Mouse (Mus musculus): ENCODE results near the gene Esf1. TPM values are rescaled to one million over a fixed set of nuclear protein-coding genes. Genes with fewer than 3 reads are reported as not detected.
"Not testable (repeated sequence)": the region's sequence is repeated elsewhere in the genome, so short reads cannot be mapped to it uniquely, and the experiment has no call there.

Gene Esf1
- polyA plus RNA-seq (2014; fragmentation: Nextera tagmentation; extraction: Ambion mirVana), result 27.3 and 31.4 TPM in 2 replicates

DNA sequence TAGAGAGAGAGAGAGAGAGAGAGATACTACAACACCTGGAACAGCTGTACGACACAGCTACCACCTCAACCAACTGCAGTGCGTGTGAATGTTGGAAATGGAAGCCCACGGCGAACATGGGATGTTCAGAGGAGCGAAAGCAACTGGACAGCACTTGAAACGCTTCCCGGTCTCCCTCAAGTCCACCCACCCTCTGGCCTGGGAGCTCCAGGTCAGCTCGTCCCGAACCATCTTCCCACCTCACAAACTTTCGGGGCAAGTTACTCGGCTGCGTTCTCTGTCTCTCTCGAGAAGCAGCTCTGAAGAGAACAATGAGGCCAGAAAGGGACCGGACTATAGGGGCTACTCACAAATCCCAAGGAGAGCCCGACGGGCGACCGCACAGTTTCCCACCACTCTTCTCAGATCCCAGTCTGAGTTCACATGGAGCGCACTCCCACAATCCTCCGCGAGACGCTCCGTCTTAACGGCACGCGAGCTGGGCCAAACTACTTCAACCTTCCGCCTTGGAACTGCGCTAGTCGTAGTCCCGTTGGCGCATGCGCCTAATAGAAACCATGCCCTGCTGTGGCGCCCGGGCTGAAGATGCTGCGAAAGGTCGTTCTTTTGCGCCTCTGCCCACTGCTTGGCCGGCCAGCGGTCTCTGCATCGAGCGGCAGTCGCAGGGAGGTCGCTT is at the start of gene Esf1, which contains the start of gene Ndufaf5:
Esf1 (minus strand) TSS at position 438 of the 676 bp plus-strand sequence.
Ndufaf5 (plus strand) TSS at position 523 of the 676 bp plus-strand sequence.
- peak; percentile 97 for ATAC-seq (ENCODE audit: insufficient number of reproducible peaks, insufficient read depth, low FRiP score, low read depth)
- WGBS, result under 1% methylated on average over 43 of the region's 43 CpGs

DNA sequence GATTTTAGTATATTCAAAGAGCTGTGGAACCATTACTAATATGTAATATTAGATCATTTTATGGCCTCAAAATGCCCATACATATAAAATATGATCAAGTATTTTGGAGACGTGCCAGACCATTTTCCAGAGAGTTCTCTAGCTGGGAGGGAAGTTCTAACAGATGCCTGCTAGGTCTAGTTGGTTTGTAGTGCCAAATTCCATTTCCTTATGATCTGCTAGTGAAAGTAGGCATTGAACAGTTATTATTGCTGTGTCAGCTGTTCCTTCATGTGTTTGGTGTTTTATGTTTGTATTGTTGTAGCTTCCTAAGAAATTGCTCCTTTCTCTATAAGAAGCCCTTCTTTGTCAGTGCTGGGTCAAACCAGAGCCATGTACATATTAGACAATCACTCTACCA is 45.6 kb upstream of the Esf1 start:
- H3K4me3 ChIP-seq (ENCODE audit: low read depth, low read length), result no peak overlapping the region
- no peaks in the 10 kb centered on the region for H3K9me3 ChIP-seq (ENCODE audit: control insufficient read depth, low read depth, low read length)
- no peak overlapping the region for H3K27ac ChIP-seq (ENCODE audit: low read length)
- H3K4me1 ChIP-seq (ENCODE audit: control insufficient read depth, insufficient read depth, low read length), result no peaks in the 10 kb centered on the region
- ATAC-seq (ENCODE audit: insufficient number of reproducible peaks, insufficient read depth, low FRiP score, low read depth), result no peak
- 76% methylated on average over 1 of the region's 1 CpGs for WGBS
- no peak overlapping the region for H3K9ac ChIP-seq (replicated peaks; ENCODE audit: low read depth, low read length)
- no peak overlapping the region for H3K4me2 ChIP-seq (replicated peaks; ENCODE audit: low read depth, low read length)
- H3K27me3 ChIP-seq (ENCODE audit: control insufficient read depth, insufficient read depth, low read length), result no peaks in the 10 kb centered on the region
- H3K36me3 ChIP-seq (ENCODE audit: control insufficient read depth, insufficient read depth, low read length), result no peaks in the 10 kb centered on the region

More for the DNA sequence above, at the start of gene Esf1, which contains the start of gene Ndufaf5:
- H3K9me3 ChIP-seq (ENCODE audit: control insufficient read depth, low read depth, low read length), result no peaks in the 10 kb centered on the region
- H3K4me3 ChIP-seq (ENCODE audit: low read depth, low read length), result peak within 1 kb of the TSS; percentile 79
- H3K27ac ChIP-seq (ENCODE audit: low read length), result peak within 1 kb of the TSS; percentile 78
- peak within 1 kb of the TSS; percentile 60 for H3K4me2 ChIP-seq (replicated peaks; ENCODE audit: low read depth, low read length)
- H3K9ac ChIP-seq (replicated peaks; ENCODE audit: low read depth, low read length), result peak within 1 kb of the TSS; percentile 84
- H3K27me3 ChIP-seq (ENCODE audit: control insufficient read depth, insufficient read depth, low read length), result no peaks in the 10 kb centered on the region
- peaks cover 9% of the 10 kb centered on the region for H3K4me1 ChIP-seq (ENCODE audit: control insufficient read depth, insufficient read depth, low read length)
- H3K36me3 ChIP-seq (ENCODE audit: control insufficient read depth, insufficient read depth, low read length), result peaks cover 14% of the 10 kb centered on the region; the same call in 1 of the 2 replicates

DNA sequence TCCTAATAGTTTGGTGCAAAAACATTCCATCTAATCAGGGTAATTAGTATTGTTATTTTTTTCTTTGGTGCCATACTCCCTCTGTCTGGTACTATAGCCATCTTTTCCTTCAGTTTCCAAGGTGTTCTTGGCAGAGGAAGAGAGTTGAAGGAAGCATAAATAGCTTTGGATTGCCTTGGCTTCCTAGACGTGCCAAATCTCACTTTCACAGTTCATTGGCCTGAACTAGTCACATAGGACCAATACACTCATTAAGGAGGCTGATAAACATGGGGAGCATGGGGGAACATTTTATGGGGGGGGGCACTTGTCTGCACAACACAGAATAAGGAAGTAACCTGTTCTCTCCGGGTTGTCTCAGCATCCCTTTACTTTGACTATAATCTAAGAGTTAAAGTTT is 45.1 kb upstream of the Esf1 start:
- Histone ChIP-seq H3K4me1 (ENCODE audit: control insufficient read depth, insufficient read depth, low read length) (no peaks in the 10 kb centered on the region), H3K36me3 (ENCODE audit: control insufficient read depth, insufficient read depth, low read length) (no peaks in the 10 kb centered on the region), H3K9ac (replicated peaks; ENCODE audit: low read depth, low read length) (no peak overlapping the region), H3K27me3 (ENCODE audit: control insufficient read depth, insufficient read depth, low read length) (no peaks in the 10 kb centered on the region), H3K9me3 (ENCODE audit: control insufficient read depth, low read depth, low read length) (no peaks in the 10 kb centered on the region), H3K4me2 (replicated peaks; ENCODE audit: low read depth, low read length) (no peak overlapping the region), H3K27ac (ENCODE audit: low read length) (no peak overlapping the region), H3K4me3 (ENCODE audit: low read depth, low read length) (no peak overlapping the region)
- WGBS, result 66% methylated on average over 2 of the region's 2 CpGs
- no peak for ATAC-seq (ENCODE audit: insufficient number of reproducible peaks, insufficient read depth, low FRiP score, low read depth)

GRCm38 (mm10) chr2:140214519-140215027 is 44.2 kb upstream of the Esf1 start:
- Histone ChIP-seq H3K36me3 (ENCODE audit: control insufficient read depth, insufficient read depth, low read length) (no peaks in the 10 kb centered on the region), H3K4me3 (ENCODE audit: low read depth, low read length) (no peak overlapping the region), H3K9ac (replicated peaks; ENCODE audit: low read depth, low read length) (no peak overlapping the region), H3K27me3 (ENCODE audit: control insufficient read depth, insufficient read depth, low read length) (no peaks in the 10 kb centered on the region), H3K9me3 (ENCODE audit: control insufficient read depth, low read depth, low read length) (no peaks in the 10 kb centered on the region), H3K4me2 (replicated peaks; ENCODE audit: low read depth, low read length) (no peak overlapping the region), H3K4me1 (ENCODE audit: control insufficient read depth, insufficient read depth, low read length) (no peaks in the 10 kb centered on the region), H3K27ac (ENCODE audit: low read length) (no peak overlapping the region)
- WGBS, result 92% methylated on average over 4 of the region's 4 CpGs
- ATAC-seq (ENCODE audit: insufficient number of reproducible peaks, insufficient read depth, low FRiP score, low read depth), result no peak

DNA sequence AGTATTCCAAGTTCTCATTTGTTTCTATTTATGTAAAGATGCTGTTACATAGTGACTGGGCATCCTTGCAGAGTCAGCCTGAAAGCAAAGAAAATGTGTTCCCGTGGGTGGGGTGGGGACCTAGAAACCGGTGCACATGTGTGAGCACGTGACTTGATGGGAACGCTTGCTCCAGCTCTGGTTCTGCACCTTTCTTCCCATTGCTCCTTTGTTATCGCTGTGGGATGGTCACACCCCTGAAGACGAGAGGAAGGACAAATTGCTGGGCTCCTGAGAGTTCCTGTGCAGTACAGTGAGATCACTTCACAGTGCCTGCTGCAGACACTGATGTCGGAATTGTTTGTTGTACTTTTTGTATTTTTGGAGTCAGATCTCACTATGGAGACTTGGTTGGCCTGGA is 33.4 kb upstream of the Esf1 start:
- H3K9me3 ChIP-seq (ENCODE audit: control insufficient read depth, low read depth, low read length), result no peaks in the 10 kb centered on the region
- no peak for ATAC-seq (ENCODE audit: insufficient number of reproducible peaks, insufficient read depth, low FRiP score, low read depth)
- H3K4me1 ChIP-seq (ENCODE audit: control insufficient read depth, insufficient read depth, low read length), result no peaks in the 10 kb centered on the region
- no peak overlapping the region for H3K4me2 ChIP-seq (replicated peaks; ENCODE audit: low read depth, low read length)
- 96% methylated on average over 7 of the region's 7 CpGs for WGBS
- H3K27ac ChIP-seq (ENCODE audit: low read length), result no peak overlapping the region
- H3K9ac ChIP-seq (replicated peaks; ENCODE audit: low read depth, low read length), result no peak overlapping the region
- no peak overlapping the region for H3K4me3 ChIP-seq (ENCODE audit: low read depth, low read length)
- H3K27me3 ChIP-seq (ENCODE audit: control insufficient read depth, insufficient read depth, low read length), result no peaks in the 10 kb centered on the region
- H3K36me3 ChIP-seq (ENCODE audit: control insufficient read depth, insufficient read depth, low read length), result peaks cover 23% of the 10 kb centered on the region

DNA sequence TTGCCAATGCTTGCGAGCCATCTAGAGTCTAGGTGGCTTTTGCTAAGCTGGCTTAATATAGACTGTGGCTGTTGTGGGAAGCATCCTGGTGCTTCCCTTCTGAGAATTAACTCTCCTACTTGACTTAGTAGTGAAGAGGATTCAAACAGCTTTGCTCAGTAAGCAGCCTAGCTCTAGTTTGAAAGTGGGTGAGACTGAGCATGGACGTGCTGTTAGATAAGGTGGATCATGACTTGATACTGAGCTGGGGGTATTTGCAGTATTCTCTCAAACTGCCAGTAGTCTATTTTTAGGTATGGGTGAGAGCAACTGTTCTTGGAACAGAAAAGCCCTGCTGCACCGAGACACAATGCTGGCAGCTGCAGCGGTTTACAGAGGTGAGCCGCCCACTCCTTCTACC is 32.2 kb upstream of the Esf1 start:
- Histone ChIP-seq H3K9ac (replicated peaks; ENCODE audit: low read depth, low read length) (no peak overlapping the region), H3K9me3 (ENCODE audit: control insufficient read depth, low read depth, low read length) (no peaks in the 10 kb centered on the region), H3K27me3 (ENCODE audit: control insufficient read depth, insufficient read depth, low read length) (no peaks in the 10 kb centered on the region), H3K4me2 (replicated peaks; ENCODE audit: low read depth, low read length) (no peak overlapping the region), H3K36me3 (ENCODE audit: control insufficient read depth, insufficient read depth, low read length) (peaks cover 23% of the 10 kb centered on the region), H3K4me1 (ENCODE audit: control insufficient read depth, insufficient read depth, low read length) (no peaks in the 10 kb centered on the region), H3K4me3 (ENCODE audit: low read depth, low read length) (no peak overlapping the region), H3K27ac (ENCODE audit: low read length) (no peak overlapping the region)
- 85% methylated on average over 5 of the region's 5 CpGs for WGBS
- no peak for ATAC-seq (ENCODE audit: insufficient number of reproducible peaks, insufficient read depth, low FRiP score, low read depth)

DNA sequence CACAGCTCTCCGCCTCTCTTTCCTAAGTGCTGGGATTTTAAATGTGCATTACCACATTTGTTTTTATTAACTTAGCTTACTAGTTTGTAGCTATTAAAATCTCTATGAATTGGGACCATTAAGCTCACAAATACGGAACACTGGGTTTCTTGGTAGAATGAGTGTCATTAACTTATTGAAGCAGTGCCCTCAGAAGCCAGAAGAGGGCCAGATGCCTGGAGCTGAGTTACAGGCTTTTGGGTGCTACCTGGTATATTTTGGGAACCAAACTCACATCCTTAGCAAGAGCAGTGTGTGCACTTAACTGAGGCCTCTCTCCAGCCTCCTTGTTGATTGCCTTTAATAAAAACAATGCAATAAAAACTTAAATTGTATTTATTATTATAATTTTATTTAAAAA is 30.3 kb upstream of the Esf1 start:
- Histone ChIP-seq H3K27ac (ENCODE audit: low read length) (no peak overlapping the region), H3K27me3 (ENCODE audit: control insufficient read depth, insufficient read depth, low read length) (no peaks in the 10 kb centered on the region), H3K4me1 (ENCODE audit: control insufficient read depth, insufficient read depth, low read length) (no peaks in the 10 kb centered on the region), H3K4me3 (ENCODE audit: low read depth, low read length) (no peak overlapping the region), H3K9ac (replicated peaks; ENCODE audit: low read depth, low read length) (no peak overlapping the region), H3K9me3 (ENCODE audit: control insufficient read depth, low read depth, low read length) (no peaks in the 10 kb centered on the region), H3K4me2 (replicated peaks; ENCODE audit: low read depth, low read length) (no peak overlapping the region), H3K36me3 (ENCODE audit: control insufficient read depth, insufficient read depth, low read length) (peaks cover 23% of the 10 kb centered on the region)
- ATAC-seq (ENCODE audit: insufficient number of reproducible peaks, insufficient read depth, low FRiP score, low read depth), result no peak
- WGBS, result 59% methylated on average over 2 of the region's 2 CpGs

GRCm38 (mm10) chr2:140185685-140186210 is 15.4 kb upstream of the Esf1 start:
- H3K27ac ChIP-seq (ENCODE audit: low read length); H3K4me2 ChIP-seq (replicated peaks; ENCODE audit: low read depth, low read length); H3K4me3 ChIP-seq (ENCODE audit: low read depth, low read length); H3K9me3 ChIP-seq (ENCODE audit: control insufficient read depth, low read depth, low read length); H3K27me3 ChIP-seq (ENCODE audit: control insufficient read depth, insufficient read depth, low read length); H3K9ac ChIP-seq (replicated peaks; ENCODE audit: low read depth, low read length); ATAC-seq (ENCODE audit: insufficient number of reproducible peaks, insufficient read depth, low FRiP score, low read depth); H3K4me1 ChIP-seq (ENCODE audit: control insufficient read depth, insufficient read depth, low read length): not testable (repeated sequence)
- peaks cover 13% of the 10 kb centered on the region for H3K36me3 ChIP-seq (ENCODE audit: control insufficient read depth, insufficient read depth, low read length)
- 94% methylated on average over 3 of the region's 3 CpGs for WGBS
